Mouse (Mus musculus): ENCODE data around the gene Ier3. TPM values are rescaled to one million over a fixed set of nuclear protein-coding genes. Genes with fewer than 3 reads are reported as not detected.
A peak's percentile ranks its signal among the peaks of the same experiment; 100 is the strongest.
"Not testable (repeated sequence)": the region's sequence is repeated elsewhere in the genome, so short reads cannot be mapped to it uniquely, and the experiment has no call there.

Ier3 gene
- polyA plus RNA-seq, 1 experiment from 2014 or later = 7.5 TPM

GRCm38 (mm10) chr17:35838122-35838544 is 16.6 kb downstream of the Ier3 start, which contains the start of gene Tubb5:
Gene Tubb5 (minus strand): TSS chr17:35838306.
- ATAC-seq (ENCODE audit: low FRiP score) = peak; percentile 83
- peaks cover 36% of the 10 kb centered on the region for H3K36me3 ChIP-seq (replicated peaks; ENCODE audit: control insufficient read depth, insufficient read depth)
- H3K4me2 ChIP-seq (replicated peaks) = peak within 1 kb of the TSS; percentile 83
- peaks cover 47% of the 10 kb centered on the region for H3K4me1 ChIP-seq (replicated peaks; ENCODE audit: control insufficient read depth, insufficient read depth, low read length)
- H3K9ac ChIP-seq = peak within 1 kb of the TSS; percentile 99
- H3K4me3 ChIP-seq (replicated peaks; ENCODE audit: low read length) = peak within 1 kb of the TSS; percentile 84
- H3K27ac ChIP-seq = peak within 1 kb of the TSS; percentile 99
- no peaks in the 10 kb centered on the region for H3K27me3 ChIP-seq (ENCODE audit: control insufficient read depth, insufficient read depth, low read length)
- H3K9me3 ChIP-seq (ENCODE audit: control insufficient read depth, low read length) = no peaks in the 10 kb centered on the region
- WGBS = under 1% methylated on average over 29 of the region's 29 CpGs
- peak; percentile 94 for DNase-seq (ENCODE audit: low spot score)

DNA sequence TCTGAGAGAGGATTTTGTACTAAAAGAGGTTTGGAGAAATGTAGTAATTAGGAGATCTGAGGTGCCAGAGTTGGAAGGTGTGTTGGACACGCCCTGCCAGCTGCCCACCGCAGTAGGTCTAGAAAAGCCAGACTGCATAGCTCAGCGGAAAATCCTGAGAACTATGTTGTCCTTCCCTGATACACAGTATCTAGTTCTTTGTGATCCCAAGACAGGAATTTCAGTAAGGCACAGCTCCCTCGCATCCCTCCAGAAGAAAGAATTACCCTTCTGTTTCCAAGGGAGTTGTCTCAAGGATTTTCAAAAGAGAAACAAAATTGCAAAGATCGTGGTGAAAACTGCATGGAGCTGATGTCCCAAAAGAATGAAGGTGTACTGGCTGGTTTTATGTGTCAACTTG is 17.1 kb downstream of the Ier3 start:
- H3K4me1 ChIP-seq (replicated peaks; ENCODE audit: control insufficient read depth, insufficient read depth, low read length) = peaks cover 44% of the 10 kb centered on the region
- WGBS = 6% methylated on average over 5 of the region's 5 CpGs
- DNase-seq (ENCODE audit: low spot score) = peak; percentile 62
- ATAC-seq (ENCODE audit: low FRiP score) = no peak
- peak overlapping the region; percentile 83 for H3K4me2 ChIP-seq (replicated peaks)
- H3K9ac ChIP-seq = peak overlapping the region; percentile 71
- no peaks in the 10 kb centered on the region for H3K9me3 ChIP-seq (ENCODE audit: control insufficient read depth, low read length)
- H3K36me3 ChIP-seq (replicated peaks; ENCODE audit: control insufficient read depth, insufficient read depth) = peaks cover 31% of the 10 kb centered on the region
- peak overlapping the region; percentile 84 for H3K4me3 ChIP-seq (replicated peaks; ENCODE audit: low read length)
- H3K27me3 ChIP-seq (ENCODE audit: control insufficient read depth, insufficient read depth, low read length) = no peaks in the 10 kb centered on the region
- peak overlapping the region; percentile 99 for H3K27ac ChIP-seq

- H3K9me3 ChIP-seq (ENCODE audit: control insufficient read depth, low read length); ATAC-seq (ENCODE audit: low FRiP score); DNase-seq (ENCODE audit: low spot score); H3K27me3 ChIP-seq (ENCODE audit: control insufficient read depth, insufficient read depth, low read length): not testable (repeated sequence)
- H3K9ac ChIP-seq = peak overlapping the region; percentile 71
- H3K4me2 ChIP-seq (replicated peaks) = peak overlapping the region; percentile 83
- H3K4me3 ChIP-seq (replicated peaks; ENCODE audit: low read length) = peak overlapping the region; percentile 84
- H3K4me1 ChIP-seq (replicated peaks; ENCODE audit: control insufficient read depth, insufficient read depth, low read length) = peaks cover 40% of the 10 kb centered on the region
- H3K27ac ChIP-seq = peak overlapping the region; percentile 99
- H3K36me3 ChIP-seq (replicated peaks; ENCODE audit: control insufficient read depth, insufficient read depth) = peaks cover 27% of the 10 kb centered on the region
- 57% methylated on average over 3 of the region's 3 CpGs for WGBS
Measured at GRCm38 (mm10) chr17:35839002-35839401, 17.5 kb downstream of the Ier3 start.

DNA sequence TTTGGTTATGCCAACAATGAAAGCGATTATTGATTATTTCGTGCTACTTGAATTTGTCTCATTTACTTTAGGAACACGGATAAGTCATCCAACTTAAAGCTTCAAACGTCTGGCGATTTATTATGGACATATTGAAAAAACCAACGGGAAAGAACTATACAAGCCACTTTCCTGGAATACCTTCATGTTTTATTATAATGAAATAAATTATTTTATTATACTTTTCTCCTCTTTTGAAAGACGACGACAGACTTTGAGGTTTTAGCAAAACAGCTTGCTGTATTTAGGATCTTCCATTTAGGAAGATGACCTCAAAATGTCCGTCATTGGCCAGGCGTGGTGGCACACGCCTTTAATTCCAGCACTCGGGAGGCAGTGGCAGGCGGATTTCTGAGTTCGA is 19.1 kb downstream of the Ier3 start:
- H3K27me3 ChIP-seq (ENCODE audit: control insufficient read depth, insufficient read depth, low read length) = no peaks in the 10 kb centered on the region
- ATAC-seq (ENCODE audit: low FRiP score) (no peak), DNase-seq (ENCODE audit: low spot score) (no peak)
- WGBS = 64% methylated on average over 12 of the region's 14 CpGs
- H3K36me3 ChIP-seq (replicated peaks; ENCODE audit: control insufficient read depth, insufficient read depth) = peaks cover 22% of the 10 kb centered on the region
- H3K4me1 ChIP-seq (replicated peaks; ENCODE audit: control insufficient read depth, insufficient read depth, low read length) = peaks cover 24% of the 10 kb centered on the region
- 0 out of 2 replicates have a peak overlapping the region, but pooled peaks have one; percentile 29 for H3K9ac ChIP-seq
- peak overlapping the region; percentile 35 for H3K4me2 ChIP-seq (replicated peaks)
- H3K4me3 ChIP-seq (replicated peaks; ENCODE audit: low read length) = peak overlapping the region; percentile 24
- H3K27ac ChIP-seq = peak overlapping the region; percentile 2
- no peaks in the 10 kb centered on the region for H3K9me3 ChIP-seq (ENCODE audit: control insufficient read depth, low read length)

GRCm38 (mm10) chr17:35841076-35841950 is 19.8 kb downstream of the Ier3 start, which contains the start of gene Mdc1:
Gene Mdc1 (plus strand): TSS chr17:35841515.
- DNase-seq (ENCODE audit: low spot score) = peak; percentile 99
- peak within 1 kb of the TSS; percentile 52 for H3K9ac ChIP-seq
- H3K4me1 ChIP-seq (replicated peaks; ENCODE audit: control insufficient read depth, insufficient read depth, low read length) = peaks cover 18% of the 10 kb centered on the region
- peak within 1 kb of the TSS; percentile 45 for H3K4me3 ChIP-seq (replicated peaks; ENCODE audit: low read length)
- peak within 1 kb of the TSS; percentile 38 for H3K27ac ChIP-seq
- peak within 1 kb of the TSS; percentile 66 for H3K4me2 ChIP-seq (replicated peaks)
- peak; percentile 93 for ATAC-seq (ENCODE audit: low FRiP score)
- peaks cover 22% of the 10 kb centered on the region for H3K36me3 ChIP-seq (replicated peaks; ENCODE audit: control insufficient read depth, insufficient read depth)
- no peaks in the 10 kb centered on the region for H3K9me3 ChIP-seq (ENCODE audit: control insufficient read depth, low read length)
- no peaks in the 10 kb centered on the region for H3K27me3 ChIP-seq (ENCODE audit: control insufficient read depth, insufficient read depth, low read length)
- WGBS = under 1% methylated on average over 59 of the region's 59 CpGs

DNA sequence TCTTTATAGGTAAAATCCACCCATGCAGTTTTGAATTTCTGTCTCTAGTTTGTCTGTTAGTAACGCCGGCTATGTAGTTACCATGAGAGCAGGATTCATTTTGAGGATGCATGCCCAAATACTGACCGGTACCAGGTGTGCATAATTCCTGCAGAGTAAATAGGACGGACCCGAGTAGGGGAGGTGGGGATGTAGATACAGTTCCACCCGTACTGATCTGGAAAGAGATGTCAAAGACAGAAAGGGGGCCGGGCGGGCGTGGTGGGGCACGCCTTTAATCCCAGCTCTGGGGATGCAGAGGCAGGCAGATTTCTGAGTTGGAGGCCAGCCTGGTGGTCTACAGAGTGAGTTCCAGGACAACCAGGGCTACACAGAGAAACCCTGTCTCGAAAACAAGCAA is 20.5 kb downstream of the Ier3 start:
- peak overlapping the region; percentile 45 for H3K4me3 ChIP-seq (replicated peaks; ENCODE audit: low read length)
- H3K4me2 ChIP-seq (replicated peaks) = peak overlapping the region; percentile 66
- H3K27me3 ChIP-seq (ENCODE audit: control insufficient read depth, insufficient read depth, low read length) = no peaks in the 10 kb centered on the region
- peak overlapping the region; percentile 38 for H3K27ac ChIP-seq
- H3K4me1 ChIP-seq (replicated peaks; ENCODE audit: control insufficient read depth, insufficient read depth, low read length) = peaks cover 18% of the 10 kb centered on the region
- ATAC-seq (ENCODE audit: low FRiP score) = no peak
- WGBS = 16% methylated on average over 11 of the region's 11 CpGs
- peaks cover 25% of the 10 kb centered on the region for H3K36me3 ChIP-seq (replicated peaks; ENCODE audit: control insufficient read depth, insufficient read depth)
- H3K9ac ChIP-seq = peak overlapping the region; percentile 52
- no peaks in the 10 kb centered on the region for H3K9me3 ChIP-seq (ENCODE audit: control insufficient read depth, low read length)
- no peak for DNase-seq (ENCODE audit: low spot score)

DNA sequence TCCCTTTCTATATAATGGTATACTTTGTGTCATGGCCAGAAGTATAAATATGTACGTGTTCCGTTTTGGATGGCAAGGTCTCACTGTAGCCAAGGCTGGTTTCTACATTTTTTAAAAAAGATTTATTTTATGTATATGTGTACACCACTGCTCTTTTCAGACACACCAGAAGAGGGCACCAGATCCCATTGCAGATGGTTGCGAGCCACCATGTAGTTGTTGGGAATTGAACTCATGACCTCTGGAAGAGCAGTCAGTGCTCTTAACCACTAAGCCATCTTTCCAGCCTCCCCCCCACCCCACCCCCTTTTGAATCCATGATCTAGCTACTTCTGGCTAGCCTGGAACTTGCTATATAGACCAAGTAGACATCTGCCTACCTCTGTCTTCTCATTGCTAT is 22.0 kb downstream of the Ier3 start:
- ATAC-seq (ENCODE audit: low FRiP score) (no peak), DNase-seq (ENCODE audit: low spot score) (no peak)
- Histone ChIP-seq H3K27ac (no peak overlapping the region), H3K36me3 (replicated peaks; ENCODE audit: control insufficient read depth, insufficient read depth) (peaks cover 40% of the 10 kb centered on the region), H3K9me3 (ENCODE audit: control insufficient read depth, low read length) (no peaks in the 10 kb centered on the region), H3K9ac (no peak overlapping the region), H3K27me3 (ENCODE audit: control insufficient read depth, insufficient read depth, low read length) (no peaks in the 10 kb centered on the region), H3K4me1 (replicated peaks; ENCODE audit: control insufficient read depth, insufficient read depth, low read length) (peaks cover 18% of the 10 kb centered on the region), H3K4me2 (replicated peaks) (no peak overlapping the region), H3K4me3 (replicated peaks; ENCODE audit: low read length) (no peak overlapping the region)
- 92% methylated on average over 3 of the region's 3 CpGs for WGBS

DNA sequence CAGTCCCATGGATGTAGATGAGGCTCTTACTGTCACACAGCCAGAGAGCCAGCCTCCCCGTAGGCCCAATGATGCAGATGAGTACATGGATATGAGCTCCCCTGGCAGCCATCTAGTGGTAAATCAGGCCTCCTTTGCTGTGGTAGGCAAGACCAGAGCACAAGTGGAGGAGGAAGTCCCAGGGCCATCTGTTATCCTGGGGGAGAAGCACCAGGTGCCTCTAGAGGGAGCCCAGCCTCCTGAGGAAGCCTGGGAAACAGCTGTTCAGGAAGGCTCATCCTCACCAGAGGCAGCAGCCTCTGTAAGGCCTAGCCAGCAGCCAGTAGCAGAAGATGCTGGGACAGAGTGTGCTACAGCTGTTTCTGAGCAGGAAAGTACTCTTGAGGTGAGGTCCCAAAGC is 26.6 kb downstream of the Ier3 start:
- Histone ChIP-seq H3K27ac (no peak overlapping the region), H3K9me3 (ENCODE audit: control insufficient read depth, low read length) (no peaks in the 10 kb centered on the region), H3K4me1 (replicated peaks; ENCODE audit: control insufficient read depth, insufficient read depth, low read length) (no peaks in the 10 kb centered on the region), H3K36me3 (replicated peaks; ENCODE audit: control insufficient read depth, insufficient read depth) (peaks cover 82% of the 10 kb centered on the region), H3K4me3 (replicated peaks; ENCODE audit: low read length) (no peak overlapping the region), H3K4me2 (replicated peaks) (no peak overlapping the region), H3K9ac (no peak overlapping the region), H3K27me3 (ENCODE audit: control insufficient read depth, insufficient read depth, low read length) (no peaks in the 10 kb centered on the region)
- 63% methylated on average over 1 of the region's 1 CpGs for WGBS
- no peak for DNase-seq (ENCODE audit: low spot score)
- ATAC-seq (ENCODE audit: low FRiP score) = no peak

GRCm38 (mm10) chr17:35850974-35851373 is 29.5 kb downstream of the Ier3 start:
- DNase-seq (ENCODE audit: low spot score) (no peak), ATAC-seq (ENCODE audit: low FRiP score) (no peak)
- no peak overlapping the region for H3K27ac ChIP-seq
- H3K36me3 ChIP-seq (replicated peaks; ENCODE audit: control insufficient read depth, insufficient read depth) = peaks cover 81% of the 10 kb centered on the region
- no peak overlapping the region for H3K9ac ChIP-seq
- no peaks in the 10 kb centered on the region for H3K4me1 ChIP-seq (replicated peaks; ENCODE audit: control insufficient read depth, insufficient read depth, low read length)
- H3K9me3 ChIP-seq (ENCODE audit: control insufficient read depth, low read length) = no peaks in the 10 kb centered on the region
- WGBS = 91% methylated on average over 3 of the region's 3 CpGs
- no peak overlapping the region for H3K4me3 ChIP-seq (replicated peaks; ENCODE audit: low read length)
- H3K27me3 ChIP-seq (ENCODE audit: control insufficient read depth, insufficient read depth, low read length) = no peaks in the 10 kb centered on the region
- no peak overlapping the region for H3K4me2 ChIP-seq (replicated peaks)
